Mouse (Mus musculus) lung, postnatal 4 days (tissue): ENCODE results near the gene Tec.
"Not testable (repeated sequence)": the region's sequence is repeated elsewhere in the genome, so short reads cannot be mapped to it uniquely, and the experiment has no call there.

Experiments used
- DNase-seq, 2 experiments: peaks; one replicate each; pipeline ENCODE4 v3.0.0; 2021

Gene Tec

GRCm38 (mm10) chr5:72818513-72819180, 49.6 kb downstream of the Tec start:
- no peak for DNase-seq

GRCm38 (mm10) chr5:72817523-72818091, 50.7 kb downstream of the Tec start:
- DNase-seq: no peak

- not testable (repeated sequence) for DNase-seq
Measured at GRCm38 (mm10) chr5:72816960-72817359, 51.3 kb downstream of the Tec start.

GRCm38 (mm10) chr5:72816491-72816890, 51.8 kb downstream of the Tec start:
- no peak for DNase-seq

GRCm38 (mm10) chr5:72816046-72816445, 52.2 kb downstream of the Tec start:
- DNase-seq: no peak

- no peak for DNase-seq
Measured at GRCm38 (mm10) chr5:72815361-72815760, 52.9 kb downstream of the Tec start.

GRCm38 (mm10) chr5:72814072-72814471, 54.2 kb downstream of the Tec start:
- no peak for DNase-seq

GRCm38 (mm10) chr5:72812908-72813307, 55.4 kb downstream of the Tec start:
- no peak for DNase-seq

GRCm38 (mm10) chr5:72812328-72812727, 56.0 kb downstream of the Tec start:
- DNase-seq: no peak

- DNase-seq: no peak
Measured at GRCm38 (mm10) chr5:72811397-72811796, 56.9 kb downstream of the Tec start.

GRCm38 (mm10) chr5:72810990-72811389, 57.3 kb downstream of the Tec start:
- no peak for DNase-seq

GRCm38 (mm10) chr5:72809480-72809879, 58.8 kb downstream of the Tec start:
- no peak for DNase-seq

GRCm38 (mm10) chr5:72808456-72809111, 59.7 kb downstream of the Tec start:
- peak; percentile 27 to 62 for DNase-seq

GRCm38 (mm10) chr5:72802851-72803250, 65.4 kb downstream of the Tec start:
- no peak for DNase-seq

GRCm38 (mm10) chr5:72798563-72798962, 69.7 kb downstream of the Tec start:
- no peak for DNase-seq

- DNase-seq: peak; percentile 52 to 59
Measured at GRCm38 (mm10) chr5:72796186-72796613, 72.1 kb downstream of the Tec start.

- no peak for DNase-seq
Measured at GRCm38 (mm10) chr5:72793309-72793850, 74.9 kb downstream of the Tec start.

- DNase-seq: no peak
Measured at GRCm38 (mm10) chr5:72791789-72792188, 76.5 kb downstream of the Tec start.

GRCm38 (mm10) chr5:72791386-72791785, 76.9 kb downstream of the Tec start:
- no peak for DNase-seq

- DNase-seq: no peak
Measured at GRCm38 (mm10) chr5:72785451-72785850, 82.8 kb downstream of the Tec start.

- DNase-seq: no peak
Measured at GRCm38 (mm10) chr5:72784719-72785118, 83.6 kb downstream of the Tec start.

- no peak for DNase-seq
Measured at GRCm38 (mm10) chr5:72783957-72784356, 84.3 kb downstream of the Tec start.

GRCm38 (mm10) chr5:72783123-72783522, 85.2 kb downstream of the Tec start:
- DNase-seq: no peak

GRCm38 (mm10) chr5:72781776-72782175, 86.5 kb downstream of the Tec start:
- DNase-seq: no peak
